Mouse (Mus musculus) neutrophil, adult 83 days (primary cell): ENCODE measurements around the gene Tns2. TPM values are rescaled to one million over a fixed set of nuclear protein-coding genes. Genes with fewer than 3 reads are reported as not detected.

ENCODE experiments used
- total RNA-seq, 2 experiments: library from RNA; stranded (reverse); gene quantifications; one replicate each; pipeline ENCODE4 v1.2.4; 2023

Gene Tns2
- total RNA-seq = under 1 TPM; 0.53 to 0.64 TPM

DNA sequence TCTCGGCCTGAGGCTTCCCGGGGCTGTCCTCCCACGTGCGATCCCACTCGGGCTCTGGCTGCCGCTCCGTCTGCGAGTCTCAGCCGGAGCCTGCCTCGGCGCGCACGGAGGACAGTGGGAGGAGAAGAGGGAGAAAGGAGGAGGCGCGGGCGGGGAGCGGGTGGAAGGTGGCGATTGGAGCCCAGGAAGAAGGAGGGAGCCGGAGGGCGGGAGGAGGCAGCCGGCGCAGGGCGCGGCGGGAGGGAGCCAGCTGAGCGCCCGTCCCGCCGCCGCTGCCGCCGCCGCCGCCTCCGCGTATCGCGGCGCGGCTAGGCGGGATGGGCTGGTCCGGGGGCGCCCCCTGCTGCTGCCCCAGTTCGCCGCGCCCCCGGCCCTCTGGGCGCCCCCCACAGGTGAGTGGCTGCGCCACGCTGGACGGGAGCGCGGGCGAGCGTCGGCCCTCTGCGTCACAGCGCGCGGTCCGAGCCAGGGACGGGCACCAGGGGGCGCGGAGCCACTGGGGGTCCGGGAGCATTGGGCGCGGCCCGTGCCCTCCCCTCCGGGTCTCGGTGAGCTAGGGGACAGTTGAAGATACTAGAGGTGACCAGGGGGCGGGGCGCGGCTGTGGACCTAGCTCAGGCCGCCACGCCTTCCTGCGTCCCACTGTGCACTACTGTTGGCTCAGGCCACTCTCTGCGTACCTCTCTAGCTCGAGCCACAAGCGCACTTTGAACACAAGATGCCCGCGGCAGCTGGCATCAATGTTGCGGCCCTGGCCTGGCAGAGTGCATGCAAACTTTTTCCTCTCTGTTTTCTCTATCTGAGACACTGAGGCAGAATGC, at the start of gene Tns2:
Gene Tns2 (plus strand): TSS at position 253 of the 821 bp plus-strand sequence.

DNA sequence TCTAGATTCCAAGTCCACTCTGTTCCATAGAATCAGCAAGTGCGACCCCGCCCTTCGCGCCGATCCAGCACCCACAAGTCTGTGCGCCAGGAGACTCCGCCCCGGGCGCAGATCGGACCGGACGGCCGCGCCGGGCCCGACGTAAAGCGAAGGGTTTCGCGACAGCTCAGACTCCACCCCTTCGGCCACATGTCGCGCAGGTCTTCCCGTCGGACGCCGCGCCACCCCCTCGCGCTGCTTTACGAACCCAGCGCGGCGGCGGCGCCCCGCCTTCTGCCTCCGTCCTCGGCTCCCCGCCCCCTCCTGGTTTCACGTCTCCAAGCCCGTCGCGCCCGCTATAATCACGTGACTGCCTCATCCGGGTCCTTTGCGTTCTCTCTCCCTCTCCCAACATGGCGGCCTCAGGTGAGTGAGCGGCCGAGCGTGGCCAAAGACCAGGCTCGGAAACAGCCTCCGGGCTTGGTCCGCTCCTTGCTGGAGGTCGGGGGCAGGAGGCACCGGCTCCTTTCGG, 26.6 kb upstream of the Tns2 start, which contains the start of gene Eif4b:
Gene Eif4b (plus strand): TSS at position 215 of the 511 bp plus-strand sequence.

GRCm38 (mm10) chr15:102136129-102136758, 36.0 kb downstream of the Tns2 start, which contains the start of gene Spryd3:
Spryd3 (minus strand) TSS chr15:102136234.

DNA sequence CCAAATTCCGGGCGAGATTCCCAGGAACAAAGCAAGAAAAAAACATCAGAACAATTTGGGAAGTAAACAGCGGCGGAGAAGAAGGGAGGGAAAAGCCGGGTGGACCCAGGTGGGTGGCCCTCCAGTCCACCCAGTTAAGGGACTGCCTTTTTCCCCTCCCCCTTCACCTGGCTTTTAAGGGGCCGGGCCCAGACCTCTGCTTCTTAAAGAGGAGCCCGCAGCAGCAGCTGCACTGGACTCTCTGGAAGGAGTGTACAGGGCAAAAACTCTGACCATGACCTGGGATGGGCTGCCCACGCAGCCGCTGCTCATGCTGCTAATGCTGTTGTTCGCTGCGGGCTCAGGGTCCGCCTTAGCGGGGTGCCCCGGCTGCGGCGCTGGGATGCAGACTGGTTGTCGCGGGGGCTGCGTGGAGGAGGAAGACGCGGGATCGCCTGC, 44.1 kb downstream of the Tns2 start, which contains the start of gene Igfbp6:
Gene Igfbp6 (plus strand): TSS at position 89 of the 438 bp plus-strand sequence.

DNA sequence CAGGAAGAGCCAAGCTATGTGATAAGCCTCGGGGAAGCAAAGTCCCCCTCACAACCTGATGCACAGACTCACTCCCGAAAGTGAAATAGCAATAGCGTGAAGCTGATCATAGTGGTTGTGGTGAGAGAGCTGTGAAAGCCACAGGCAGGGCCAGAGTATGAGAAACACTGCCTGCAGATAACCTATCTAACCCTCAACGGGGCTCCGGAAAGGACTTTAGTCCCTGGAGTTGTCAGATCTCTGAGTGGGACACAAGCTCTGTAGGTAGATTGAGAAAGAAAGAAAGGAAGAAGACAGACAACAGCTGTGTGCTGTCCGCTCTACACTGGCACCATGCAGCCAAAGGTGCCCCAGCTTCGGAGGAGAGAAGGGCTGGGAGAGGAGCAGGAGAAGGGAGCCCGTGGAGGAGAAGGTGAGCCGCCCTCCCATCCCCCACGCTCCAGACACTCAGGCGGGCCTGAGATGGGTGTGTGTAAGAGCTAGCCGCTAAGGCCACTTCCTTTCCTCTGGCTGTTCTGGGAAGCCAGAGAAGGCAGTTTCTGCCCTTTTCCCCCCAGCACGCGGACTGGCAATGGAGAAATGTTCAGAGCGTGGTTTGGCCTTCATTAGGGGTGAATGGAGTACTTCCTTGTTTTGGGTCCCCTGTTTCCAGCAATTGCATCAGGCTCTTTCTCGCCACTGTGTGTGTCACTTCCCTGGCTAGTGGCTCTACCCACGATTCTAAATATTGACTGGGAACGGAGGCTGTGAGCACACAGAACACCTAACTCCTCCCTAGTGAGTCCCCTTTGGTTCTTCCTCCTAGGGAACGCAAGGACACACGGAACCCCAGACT, 50.3 kb downstream of the Tns2 start, which contains the start of gene Soat2:
Gene Soat2 (plus strand): TSS at position 226 of the 835 bp plus-strand sequence.

Other genes starting within 250 kb of the Tns2 start
- not detected for gene Krt1, start 249.6 kb upstream of the Tns2 start, total RNA-seq
- gene Krt77, start 230.7 kb upstream of the Tns2 start, total RNA-seq = not detected
- not detected for gene Krt76, start 207.5 kb upstream of the Tns2 start, total RNA-seq
- gene Krt4, start 175.7 kb upstream of the Tns2 start, total RNA-seq = not detected
- gene Krt79, start 160.1 kb upstream of the Tns2 start, total RNA-seq = not detected
- not detected for gene Krt78, start 146.1 kb upstream of the Tns2 start, total RNA-seq
- not detected for gene Krt8, start 95.9 kb upstream of the Tns2 start, total RNA-seq
- under 1 TPM; 0.46 to 0.94 TPM for gene Krt18, start 72.2 kb upstream of the Tns2 start, total RNA-seq
- gene Eif4b, start 26.6 kb upstream of the Tns2 start, total RNA-seq = 100 to 1,000 TPM; 134 to 139 TPM
- gene Spryd3, start 35.8 kb downstream of the Tns2 start, total RNA-seq = 10 to 100 TPM; 23.0 to 23.2 TPM
- gene Igfbp6, start 43.9 kb downstream of the Tns2 start, total RNA-seq = under 1 TPM; 0.31 to 0.38 TPM
- 1 to 10 TPM; 1.6 to 1.8 TPM for gene Soat2, start 50.1 kb downstream of the Tns2 start, total RNA-seq
- 10 to 100 TPM; 74.2 to 76.8 TPM for gene Zfp740, start 102.8 kb downstream of the Tns2 start, total RNA-seq
- 10 to 100 TPM; 16.8 to 20.8 TPM for gene Csad, start 104.3 kb downstream of the Tns2 start, total RNA-seq
- gene Itgb7, start 131.5 kb downstream of the Tns2 start, total RNA-seq = 100 to 1,000 TPM; 220 to 236 TPM
- gene Rarg, start 157.1 kb downstream of the Tns2 start, total RNA-seq = 10 to 100 TPM; 41.1 to 42.1 TPM
- gene Gm9918, start 170.2 kb downstream of the Tns2 start, total RNA-seq = not detected
- 10 to 100 TPM; 34.6 to 35.3 TPM for gene Mfsd5, start 179.0 kb downstream of the Tns2 start, total RNA-seq
- 10 to 100 TPM; 46.9 to 47.3 TPM for gene Espl1, start 195.9 kb downstream of the Tns2 start, total RNA-seq
- gene Pfdn5, start 225.7 kb downstream of the Tns2 start, total RNA-seq = 100 to 1,000 TPM; 250 to 257 TPM
- gene Myg1, start 231.3 kb downstream of the Tns2 start, total RNA-seq = 10 to 100 TPM; 33.5 to 38.1 TPM